Mouse (Mus musculus): ENCODE results near the gene Gpr3.

The Gpr3 gene

GRCm38 (mm10) chr4:133211751-133212561 lies at the start of gene Gpr3, which contains the start of gene Cd164l2:
Gpr3 (minus strand) TSS chr4:133212536.
Cd164l2 (plus strand) TSS chr4:133212131.
- peak; percentile 41 for DNase-seq

DNA sequence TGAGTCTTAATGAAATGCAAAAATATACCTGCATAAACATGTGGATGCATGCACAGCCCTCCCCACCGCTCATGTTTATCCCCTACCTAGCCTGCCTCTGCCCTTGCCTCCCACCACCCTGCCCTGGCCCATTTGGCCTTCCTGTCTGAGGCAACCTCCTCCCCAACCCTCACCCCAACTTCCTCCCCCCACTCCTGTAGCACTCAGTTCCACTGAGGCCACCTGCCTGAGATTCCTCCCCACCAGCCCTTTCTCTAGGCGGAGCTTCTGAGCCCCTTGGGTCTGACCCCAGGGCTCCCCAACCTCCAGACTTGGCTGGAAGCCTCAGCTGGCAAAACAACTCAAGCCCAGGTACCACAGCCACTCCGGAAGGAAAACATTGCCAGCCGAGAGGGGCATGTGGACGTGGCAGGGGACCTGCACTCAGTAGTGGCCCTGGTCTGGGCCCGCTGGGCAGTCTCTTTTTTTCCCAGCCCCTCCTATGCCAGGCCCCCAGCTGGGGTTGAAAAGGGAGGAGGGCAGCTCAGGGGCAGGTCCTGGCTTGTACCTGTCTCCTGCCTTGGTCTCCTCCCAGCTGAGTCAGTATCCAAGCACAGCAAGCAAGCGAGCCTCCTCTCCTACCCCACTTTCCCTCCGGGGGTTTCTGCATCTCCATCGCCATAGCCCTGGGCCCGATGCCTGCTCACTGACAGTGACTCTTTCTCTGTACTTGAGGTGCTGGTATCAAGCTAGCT lies 49.5 kb upstream of the Gpr3 start:
- no peak for DNase-seq

- no peak for DNase-seq
Measured at GRCm38 (mm10) chr4:133257798-133258408, 45.6 kb upstream of the Gpr3 start.

GRCm38 (mm10) chr4:133257230-133257629 lies 44.9 kb upstream of the Gpr3 start:
- no peak for DNase-seq

GRCm38 (mm10) chr4:133256820-133257219 lies 44.5 kb upstream of the Gpr3 start:
- DNase-seq = no peak

DNA sequence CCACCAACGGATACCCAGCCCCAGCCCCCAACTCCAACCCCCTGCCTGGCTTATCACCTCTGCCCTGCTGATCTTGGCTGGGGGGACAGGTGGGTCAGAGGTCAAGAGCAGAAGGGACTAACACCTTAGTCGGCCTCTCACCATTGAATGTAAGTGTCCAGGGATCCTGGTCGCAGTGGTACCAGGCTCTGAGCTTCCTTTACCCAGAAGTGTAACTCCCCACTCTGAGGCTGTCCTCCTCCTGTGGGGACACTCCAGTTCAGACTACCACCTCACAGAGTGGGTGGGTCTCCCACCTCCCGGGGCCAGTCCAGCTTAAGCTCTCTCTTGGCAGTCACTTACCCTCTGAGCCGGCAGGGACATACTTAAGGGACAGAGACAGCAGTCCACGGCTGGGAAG lies 43.1 kb upstream of the Gpr3 start:
- no peak for DNase-seq

DNA sequence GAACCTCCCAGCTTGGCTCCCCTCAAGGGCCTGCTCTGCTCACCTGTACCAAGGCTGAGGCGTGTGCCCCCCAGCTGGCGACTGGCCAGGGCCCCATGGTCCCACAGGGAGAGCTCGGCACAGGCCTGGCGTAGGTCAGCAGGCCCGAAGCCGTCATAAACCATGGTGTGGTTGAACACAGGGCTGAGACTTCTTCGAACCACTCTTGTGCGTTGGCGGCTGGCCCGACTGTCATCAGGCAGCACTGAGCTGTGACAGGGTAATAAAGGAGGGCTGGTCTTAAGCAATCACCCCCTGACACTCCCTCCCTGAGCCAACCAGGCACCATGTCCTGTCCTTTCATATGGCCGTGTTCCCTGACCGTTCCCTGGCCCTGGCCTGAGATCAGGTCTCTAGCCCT lies 41.1 kb upstream of the Gpr3 start:
- no peak for DNase-seq

DNA sequence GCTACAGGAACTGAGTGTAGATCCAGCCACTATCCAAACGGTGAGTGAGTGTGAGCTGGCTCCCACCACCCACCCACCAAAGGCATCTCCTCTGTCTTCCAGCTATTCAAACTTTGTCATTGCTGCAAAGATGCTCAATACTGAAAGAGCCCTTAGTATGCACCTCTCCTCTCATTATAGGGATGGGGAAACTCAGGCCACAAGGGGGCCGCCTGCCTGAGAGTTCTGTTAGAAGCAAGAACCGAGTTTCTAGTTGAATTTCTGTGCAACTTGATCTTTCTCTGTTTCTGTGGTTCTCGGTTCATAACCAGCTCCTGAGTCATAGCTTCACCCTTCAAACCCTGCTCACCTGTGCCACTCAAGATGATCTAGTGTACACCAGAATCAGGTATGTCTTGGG lies 39.8 kb upstream of the Gpr3 start:
- no peak for DNase-seq

DNA sequence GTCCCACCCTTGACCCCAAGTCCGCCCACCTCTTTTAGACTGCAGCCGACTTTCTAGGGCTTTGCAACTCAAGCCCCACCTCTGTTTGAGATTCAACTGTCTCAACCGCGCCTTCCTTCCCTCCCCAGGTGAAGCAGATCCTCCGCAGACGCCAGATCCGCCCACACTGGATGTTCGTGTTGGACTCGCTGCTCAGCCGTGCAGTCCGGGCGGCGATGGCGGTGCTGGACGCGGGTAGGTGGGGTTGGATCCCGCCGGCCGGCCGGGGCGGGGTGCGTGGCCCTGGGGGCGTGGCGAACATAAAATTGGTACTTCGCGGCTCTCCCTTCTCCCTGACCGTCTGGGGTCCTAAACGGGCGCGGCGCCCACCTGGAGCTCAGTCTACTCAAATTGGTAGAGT lies 38.9 kb upstream of the Gpr3 start:
- DNase-seq = peak; percentile 28

GRCm38 (mm10) chr4:133250609-133251008 lies 38.3 kb upstream of the Gpr3 start:
- DNase-seq = peak; percentile 89

DNA sequence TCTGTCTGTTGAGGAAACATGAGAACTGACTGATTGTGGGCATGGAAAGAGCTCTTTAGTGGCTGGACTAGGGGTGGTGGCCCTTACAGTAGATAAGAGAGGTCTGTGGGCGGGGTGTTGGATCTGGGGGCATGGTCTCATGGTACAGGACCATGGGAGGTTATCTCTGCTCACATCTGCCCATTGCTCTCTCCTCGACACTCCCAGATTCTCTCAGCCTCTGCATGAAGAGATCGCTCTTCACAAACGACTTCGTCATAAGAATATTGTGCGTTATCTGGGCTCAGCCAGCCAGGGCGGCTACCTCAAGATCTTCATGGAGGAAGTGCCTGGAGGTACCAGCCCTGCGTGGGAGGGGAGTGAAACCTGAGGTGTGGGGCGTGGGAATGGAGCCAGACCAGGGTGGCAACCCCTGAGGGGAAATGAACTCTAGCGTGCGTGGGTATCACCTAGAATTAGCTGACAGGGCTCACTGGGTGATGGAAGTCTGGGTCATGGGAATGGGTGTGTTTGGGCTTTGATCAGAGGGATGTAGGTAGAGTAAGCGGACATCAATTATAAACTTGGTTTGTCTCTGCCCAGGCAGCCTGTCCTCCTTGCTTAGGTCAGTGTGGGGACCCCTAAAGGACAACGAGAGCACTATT lies 35.6 kb upstream of the Gpr3 start:
- DNase-seq = no peak

DNA sequence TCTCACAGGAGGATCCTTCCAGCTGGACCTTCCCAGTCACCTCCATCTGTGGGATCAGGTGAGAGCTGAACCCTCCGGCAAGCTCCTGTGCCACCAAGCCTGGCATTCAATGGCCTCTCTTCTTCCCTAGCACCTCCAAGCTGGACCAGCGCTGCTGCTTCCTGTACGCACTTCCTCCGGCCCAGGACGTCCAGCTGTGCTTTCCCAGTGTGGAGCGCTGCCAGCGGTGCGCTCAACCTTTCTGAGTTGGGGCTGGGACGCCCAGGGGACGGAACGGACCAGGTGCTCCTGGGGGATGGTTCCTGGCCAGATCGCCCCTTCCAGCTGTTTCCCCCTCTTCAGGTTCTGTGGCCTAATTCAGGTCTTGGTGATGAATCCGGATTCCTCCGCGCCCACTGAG lies 34.7 kb upstream of the Gpr3 start:
- DNase-seq = no peak

DNA sequence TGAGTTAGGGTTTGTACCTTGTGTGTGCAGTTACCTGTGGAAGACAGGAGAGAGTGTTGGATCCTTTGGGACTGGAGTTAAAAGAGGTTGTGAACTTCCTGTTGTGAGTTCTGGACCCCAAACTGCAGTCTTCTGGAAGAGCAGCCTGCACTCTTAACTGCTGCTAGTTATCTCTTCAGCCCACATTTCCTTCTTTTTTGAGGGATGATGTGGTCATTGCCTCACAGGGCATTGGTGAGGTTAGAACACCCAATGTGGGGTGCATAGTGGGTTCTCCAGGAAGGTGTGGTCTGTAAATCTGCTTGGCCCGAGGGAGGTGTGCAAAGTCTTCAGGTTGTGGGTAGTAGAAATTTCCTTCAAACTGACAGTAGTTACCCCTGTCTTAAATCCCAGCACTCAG lies 32.0 kb upstream of the Gpr3 start:
- DNase-seq = no peak

DNA sequence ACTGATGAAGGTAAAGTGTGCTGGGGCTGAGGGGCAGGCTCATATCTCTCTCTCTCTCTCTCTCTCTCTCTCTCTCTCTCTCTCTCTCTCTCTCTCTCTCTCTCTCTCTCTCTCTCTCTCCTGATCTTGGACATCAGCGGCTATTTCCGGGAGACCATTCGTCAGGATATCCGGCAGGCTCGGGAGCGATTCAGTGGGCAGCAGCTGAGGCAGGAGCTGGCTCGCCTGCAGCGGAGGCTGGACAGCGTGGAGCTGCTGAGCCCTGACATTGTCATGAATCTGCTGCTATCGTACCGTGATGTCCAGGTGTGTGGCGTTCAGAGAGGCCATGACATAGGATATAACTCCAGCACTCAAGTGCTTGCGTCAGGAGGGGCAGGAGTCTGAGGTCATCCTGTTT lies 31.2 kb upstream of the Gpr3 start:
- no peak for DNase-seq

DNA sequence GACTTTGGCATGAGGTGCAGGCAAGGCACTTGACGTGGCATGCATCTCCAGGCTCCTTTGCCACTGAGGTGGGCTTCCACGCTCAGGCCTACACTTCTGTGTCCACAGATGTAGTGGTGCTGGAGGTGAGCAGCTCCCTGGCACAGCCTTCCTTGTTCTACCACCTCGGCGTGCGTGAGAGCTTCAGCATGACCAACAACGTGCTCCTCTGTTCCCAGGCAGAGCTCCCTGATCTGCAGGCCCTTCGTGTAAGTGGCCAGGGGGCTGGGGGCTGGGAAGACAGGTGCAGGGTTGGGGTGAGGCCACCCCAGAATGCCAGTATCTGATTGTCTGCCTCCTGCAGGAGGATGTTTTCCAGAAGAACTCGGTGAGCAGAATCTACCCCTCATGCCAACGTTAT lies 30.4 kb upstream of the Gpr3 start:
- no peak for DNase-seq

DNA sequence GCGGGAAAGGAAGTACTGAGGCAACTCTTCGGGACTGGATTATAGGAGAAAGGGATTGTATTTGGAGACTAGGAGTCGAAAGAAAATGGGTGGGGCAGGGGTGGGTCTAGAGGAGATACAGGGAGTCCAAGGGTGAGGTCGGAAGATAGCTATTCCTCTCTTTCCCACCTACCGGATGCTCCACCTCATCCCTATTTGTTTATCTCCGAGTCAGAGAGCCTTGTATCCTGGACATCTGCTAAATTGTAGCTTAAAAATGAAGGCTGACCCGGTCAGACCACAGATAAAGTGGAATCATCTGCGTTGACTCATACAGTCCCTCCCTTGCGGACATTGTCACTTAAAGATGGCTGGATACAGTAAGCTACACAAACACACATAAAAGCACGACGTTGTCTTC lies 29.6 kb upstream of the Gpr3 start:
- DNase-seq = no peak

DNA sequence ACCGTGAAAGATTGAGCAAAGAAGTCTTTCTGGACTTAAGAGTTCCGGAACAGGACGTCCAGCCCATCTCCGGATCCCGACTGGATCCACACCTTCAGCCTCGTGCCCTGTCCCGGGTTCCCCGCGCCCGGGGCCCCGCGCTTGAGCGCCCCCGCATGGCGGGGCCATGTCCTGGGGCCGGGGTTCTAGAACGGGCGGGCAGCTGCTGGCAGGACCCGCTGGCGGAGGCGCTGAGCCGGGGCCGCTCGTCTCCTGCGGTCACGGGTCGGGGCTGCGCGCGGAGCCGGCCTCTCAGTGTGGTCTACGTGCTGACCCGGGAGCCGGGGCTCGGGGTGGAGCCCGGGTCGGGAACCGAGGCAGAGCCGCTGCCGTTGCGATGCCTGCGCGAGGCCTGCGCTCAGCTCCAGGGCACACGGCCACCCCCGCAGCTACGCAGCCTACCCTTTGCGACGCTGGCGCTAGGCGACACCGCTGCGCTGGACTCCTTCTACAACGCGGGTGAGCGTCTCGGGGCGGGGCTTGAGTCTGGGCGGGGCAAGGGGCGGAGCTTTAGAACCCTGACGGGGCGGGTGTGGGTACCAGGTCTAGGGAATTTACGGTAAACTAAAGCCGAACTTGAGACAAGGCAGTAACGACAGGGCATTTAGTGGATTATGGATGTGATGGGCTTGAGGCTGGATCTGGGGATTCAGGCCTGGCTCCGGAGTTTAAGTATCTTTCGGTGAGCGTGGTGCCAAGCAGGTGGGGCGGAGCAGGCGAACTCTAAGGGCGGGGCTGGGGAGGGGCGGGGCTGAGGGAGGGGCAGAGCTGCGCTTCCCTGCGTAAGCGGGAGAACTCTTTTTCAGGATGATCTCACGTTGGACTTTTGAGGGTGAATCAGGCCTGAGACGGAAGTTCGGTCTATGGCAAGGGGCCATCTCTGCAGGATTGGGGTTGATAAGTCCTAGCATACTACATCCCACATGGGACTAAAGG lies 28.9 kb upstream of the Gpr3 start:
- DNase-seq = peak; percentile 86

- no peak for DNase-seq
Measured at GRCm38 (mm10) chr4:133240490-133240921, 28.2 kb upstream of the Gpr3 start, which contains the start of gene Map3k6. Map3k6 (plus strand) TSS chr4:133240818.

- no peak for DNase-seq
Measured at GRCm38 (mm10) chr4:133237911-133238310, 25.6 kb upstream of the Gpr3 start.

DNA sequence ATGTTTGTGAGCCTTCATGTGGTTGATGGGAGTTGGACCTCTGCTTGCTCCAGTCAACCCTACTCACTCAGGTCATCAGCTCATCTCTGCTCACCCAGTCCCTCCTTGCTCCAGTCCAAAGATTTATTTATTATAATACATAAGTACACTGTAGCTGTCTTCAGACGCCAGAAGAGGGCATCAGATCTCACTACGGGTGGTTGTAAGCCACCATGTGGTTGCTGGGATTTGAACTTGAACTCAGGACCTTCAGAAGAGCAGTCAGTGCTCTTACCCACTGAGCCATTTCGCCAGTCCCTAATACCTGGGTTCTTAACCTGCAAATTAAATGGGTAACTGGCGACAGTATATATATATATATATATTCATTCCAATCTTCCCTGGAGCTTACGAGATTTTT lies 23.1 kb upstream of the Gpr3 start:
- no peak for DNase-seq

GRCm38 (mm10) chr4:133234771-133235170 lies 22.4 kb upstream of the Gpr3 start:
- DNase-seq = no peak

Data from cerebellum, adult 8-10 months (tissue).